Mouse (Mus musculus) CD8-positive naive resting alpha-beta T cell, adult 57 days (primary cell): ENCODE data around the gene Dnah6. TPM values are rescaled to one million over a fixed set of nuclear protein-coding genes. Genes with fewer than 3 reads are reported as not detected.

ENCODE experiments used
- total RNA-seq: library from RNA; stranded (reverse); gene quantifications from one replicate; pipeline ENCODE4 v1.2.4, GENCODE M21; 2023

The Dnah6 gene
- total RNA-seq: not detected

GRCm38 (mm10) chr6:73221189-73221957, at the start of gene Dnah6:
Gene Dnah6, minus strand, starts transcription at chr6:73221651.

GRCm38 (mm10) chr6:73248237-73249048, 27.0 kb upstream of the Dnah6 start, which contains the start of gene Suclg1:
Gene Suclg1, plus strand, starts transcription at chr6:73248382.

Other genes with a start within 250 kb of the Dnah6 start
- gene Suclg1, start 26.7 kb upstream of the Dnah6 start, total RNA-seq: 39.4 TPM
- gene 4931417E11Rik, start 248.0 kb upstream of the Dnah6 start, total RNA-seq: not detected